Mouse (Mus musculus): ENCODE measurements at regions not wholly inside any gene's neighbourhood (a gene's known extent, or its start where the extent isn't known, plus 50 kb on each side); places are given as distances from the start of the nearest gene placed in this dataset.
A peak's percentile ranks its signal among the peaks of the same experiment; 100 is the strongest.

DNA sequence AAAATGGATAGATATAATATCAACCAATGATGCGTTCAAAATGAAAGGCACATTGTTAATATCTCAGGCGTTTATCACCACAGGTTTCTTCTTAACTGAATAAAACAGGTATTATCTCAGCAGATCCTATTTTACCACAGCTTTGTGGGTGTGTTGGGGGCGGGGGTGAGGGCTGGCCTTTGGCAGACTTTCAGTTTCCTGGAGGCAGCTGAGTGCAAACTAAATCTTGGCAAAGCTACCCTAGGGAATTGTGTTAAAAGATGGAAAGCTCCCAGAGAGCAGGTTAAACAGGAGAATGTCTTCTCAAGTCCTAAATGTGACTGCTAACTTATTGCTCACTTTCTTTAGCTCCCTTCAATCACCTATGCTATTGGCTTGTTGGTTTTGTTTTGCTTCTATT is 223.8 kb downstream of the Kdm4c start:
- no peak for DNase-seq (ENCODE audit: extremely low spot score, low spot score)

DNA sequence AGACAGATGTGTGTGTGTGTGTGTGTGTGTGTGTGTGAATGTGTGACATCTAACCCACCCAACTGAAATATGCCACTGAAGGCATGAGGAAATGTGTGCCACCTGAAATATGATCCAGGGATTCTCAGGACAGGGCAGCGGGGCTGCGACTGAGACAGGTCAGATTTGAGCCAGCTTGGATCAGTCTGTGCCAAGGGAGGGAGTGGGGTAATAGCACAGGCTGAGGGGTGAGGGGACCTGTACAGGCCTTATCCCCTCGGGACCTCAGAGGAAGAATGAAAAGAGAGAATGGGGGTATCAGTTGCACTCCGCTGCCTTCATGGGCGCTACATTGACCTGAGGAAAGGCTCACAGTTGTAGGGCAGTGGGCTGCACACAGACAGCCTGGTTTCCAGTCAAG is 270.2 kb downstream of the Kdm4c start:
- no peak for DNase-seq (ENCODE audit: extremely low spot score, low spot score)

DNA sequence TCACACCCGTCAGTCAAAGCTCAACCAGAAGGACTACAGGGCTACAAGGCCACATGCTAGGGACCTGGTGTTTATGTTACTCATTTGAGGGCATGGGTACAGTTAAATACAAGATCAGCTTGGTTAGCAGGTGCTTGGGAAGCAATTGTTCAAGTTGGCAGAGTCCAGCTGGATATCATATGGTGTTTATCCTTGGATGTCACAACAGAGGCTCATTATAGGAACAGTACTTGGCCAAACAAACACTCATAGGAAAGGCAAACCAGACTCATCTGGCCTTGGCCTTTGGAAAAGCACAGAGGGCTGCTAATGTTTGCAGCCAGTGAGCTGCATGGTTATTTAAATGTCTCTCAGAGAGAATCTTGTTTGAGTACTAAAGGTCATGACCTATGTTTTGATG is 311.6 kb downstream of the Kdm4c start:
- DNase-seq (ENCODE audit: extremely low spot score, low spot score): no peak

DNA sequence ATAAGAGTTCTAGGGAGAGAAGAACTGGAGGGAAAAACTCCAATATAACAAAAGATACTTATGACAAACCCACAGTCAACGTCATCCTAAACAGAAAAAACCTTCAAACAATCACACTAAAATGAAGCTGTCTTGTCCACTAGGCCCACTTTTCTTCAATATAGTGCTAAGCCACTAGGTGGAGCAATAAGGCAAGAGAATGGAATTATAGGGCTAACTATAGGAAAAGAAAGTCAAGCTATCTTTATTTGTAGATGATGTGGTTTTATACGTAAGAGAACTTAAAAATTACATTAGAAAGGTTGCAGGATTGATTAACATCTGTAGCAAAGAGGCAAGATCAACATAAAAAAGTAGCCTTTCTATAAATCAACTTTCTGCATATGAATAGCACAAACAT is 321.3 kb downstream of the Kdm4c start:
- DNase-seq (ENCODE audit: extremely low spot score, low spot score): no peak

DNA sequence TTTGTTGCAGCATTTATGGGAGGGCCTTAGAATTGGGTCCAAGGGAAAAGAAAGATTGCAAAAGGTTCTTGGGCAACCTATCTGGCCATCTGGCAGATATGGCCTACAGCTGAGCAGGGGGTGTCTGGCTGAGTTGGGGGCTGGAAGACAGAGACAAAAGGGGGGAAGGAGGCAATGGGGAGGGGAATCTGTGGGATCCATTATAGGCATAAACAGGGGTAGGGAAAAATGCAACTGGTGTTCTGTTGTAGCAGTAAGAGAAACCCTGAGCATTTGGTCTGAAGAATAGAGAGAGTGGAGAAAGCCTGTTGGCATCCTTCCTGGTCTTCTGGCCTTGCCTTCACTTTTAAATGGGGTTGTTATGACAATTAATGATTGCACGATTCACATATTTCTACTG is 344.1 kb downstream of the Kdm4c start:
- DNase-seq (ENCODE audit: extremely low spot score, low spot score): no peak

DNA sequence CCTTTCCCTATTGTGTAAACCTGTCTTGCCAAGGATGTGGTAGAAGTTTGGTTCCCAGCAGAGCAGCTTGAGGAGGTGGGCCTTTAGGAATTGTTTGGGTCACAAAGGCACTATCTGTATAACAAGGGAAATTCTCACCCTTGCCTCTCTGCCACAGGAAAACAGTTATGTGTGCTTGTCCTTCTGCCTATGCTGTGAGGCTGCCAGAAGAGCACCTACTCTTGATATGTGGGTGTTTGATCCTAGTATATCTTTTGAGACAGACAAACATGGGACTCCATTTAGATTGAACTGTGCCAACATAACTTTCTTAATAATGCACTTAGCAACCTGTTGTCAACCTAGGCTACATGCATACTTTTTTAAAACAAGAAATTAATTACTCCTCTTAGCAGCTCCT is 344.8 kb downstream of the Kdm4c start:
- no peak for DNase-seq (ENCODE audit: extremely low spot score, low spot score)

DNA sequence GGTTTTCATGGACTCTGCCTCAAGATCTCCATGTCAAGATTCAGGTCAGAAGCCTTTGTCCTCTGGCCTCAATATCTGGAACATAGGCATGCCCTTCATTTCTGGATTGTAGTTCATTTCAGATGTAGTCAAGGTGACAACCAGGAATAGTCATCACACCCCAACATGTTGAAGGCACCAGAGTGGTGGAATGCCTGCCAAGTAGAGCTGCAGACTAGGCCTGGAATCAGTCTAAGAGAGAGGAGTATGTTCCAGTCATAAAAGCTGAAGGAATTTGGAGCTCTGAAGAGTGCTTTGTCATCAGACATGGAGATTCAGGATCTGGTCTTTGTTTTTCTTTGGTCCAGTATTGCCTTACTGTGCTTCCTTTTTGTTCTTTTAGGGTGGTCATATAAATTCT is 346.5 kb downstream of the Kdm4c start:
- no peak for DNase-seq (ENCODE audit: extremely low spot score, low spot score)

DNA sequence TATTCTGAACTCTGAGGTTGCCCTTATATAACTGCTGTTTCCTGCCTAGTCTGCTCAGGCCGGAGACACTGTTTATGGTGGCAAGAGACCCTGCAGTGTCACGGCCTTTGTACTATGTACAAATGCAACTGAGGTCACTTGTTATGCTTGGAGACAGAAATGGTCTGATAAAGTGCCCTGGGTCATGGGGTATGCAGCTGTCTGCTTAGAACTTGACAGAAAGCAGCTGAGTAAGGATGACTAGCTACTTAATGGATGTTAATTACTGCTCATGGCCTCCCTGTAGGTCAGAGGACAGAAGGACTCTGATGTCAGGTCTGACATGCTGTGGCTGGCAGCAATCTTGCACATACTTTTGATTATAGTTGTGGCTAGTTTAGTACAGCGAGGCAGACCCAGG is 370.7 kb downstream of the Kdm4c start:
- DNase-seq (ENCODE audit: extremely low spot score, low spot score): peak; percentile 38
